24 mouse cellular contexts compared by ENCODE assay signal in the genomic region with DNA sequence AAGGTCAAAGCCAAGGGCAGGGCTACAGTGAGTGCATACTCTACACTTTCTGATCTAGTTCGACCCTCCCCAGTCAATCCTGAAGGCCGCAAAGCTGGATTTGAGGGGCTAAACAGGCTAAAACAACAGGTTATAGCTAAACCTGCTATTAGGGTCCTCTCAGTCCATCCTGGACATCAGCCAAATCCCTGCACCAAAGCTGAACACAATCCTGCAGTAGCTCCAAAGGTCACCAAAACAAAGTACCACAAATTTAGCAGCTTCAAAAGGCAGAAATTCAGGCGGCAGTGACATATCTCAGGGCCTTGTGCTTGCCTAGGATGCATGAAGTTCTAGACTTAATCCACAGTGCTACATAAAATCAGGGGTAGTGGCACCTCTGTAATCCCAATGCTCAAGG. TPM values are rescaled to one million over a fixed set of nuclear protein-coding genes. Genes with fewer than 3 reads are reported as not detected.
DNase-seq lines count a peak whose midpoint lies in the region; ATAC-seq and TF ChIP-seq lines count a peak whose summit lies in the region.
"Had no signal": no experiment of that assay in that cellular context is flagged by ENCODE, and none has a peak within 500 bp of the region (broad histone marks: within the 10 kb centered on the region; RNA-seq: fewer than 3 reads in every experiment).

No protein-coding gene starts in this region.

- H3K4me2 ChIP-seq in heart, embryonic 16.5 days (ENCODE audit: low read depth, low read length), result no peak overlapping the region
- no peak overlapping the region for H3K4me2 ChIP-seq in liver, postnatal 0 days (ENCODE audit: low read depth, low read length)
- H3K4me2 ChIP-seq in liver, embryonic 11.5 days, result no peak overlapping the region
- H3K4me2 ChIP-seq: embryonic facial prominence, embryonic 15.5 days; forebrain, embryonic 15.5 days; hindbrain, embryonic 15.5 days; lung, embryonic 15.5 days; midbrain, embryonic 13.5 days; stomach, embryonic 15.5 days had no signal

- H3K36me3 ChIP-seq in heart, embryonic 10.5 days, result peaks cover 22% of the 10 kb centered on the region
- peaks cover 3% of the 10 kb centered on the region; the same call in 1 of the 2 replicates for H3K36me3 ChIP-seq in heart, embryonic 16.5 days (ENCODE audit: control insufficient read depth, insufficient read depth)
- no peaks in the 10 kb centered on the region for H3K36me3 ChIP-seq in liver, postnatal 0 days (replicated peaks; ENCODE audit: insufficient read depth, low read length)
- no peaks in the 10 kb centered on the region for H3K36me3 ChIP-seq in liver, embryonic 11.5 days (ENCODE audit: control insufficient read depth, insufficient read depth, low read length)
- H3K36me3 ChIP-seq: embryonic facial prominence, embryonic 15.5 days; forebrain, embryonic 15.5 days; hindbrain, embryonic 15.5 days; lung, embryonic 15.5 days; midbrain, embryonic 13.5 days; stomach, embryonic 15.5 days had no signal

- no peaks in the 10 kb centered on the region for H3K9me3 ChIP-seq in heart, embryonic 10.5 days
- H3K9me3 ChIP-seq in heart, embryonic 16.5 days (replicated peaks; ENCODE audit: control insufficient read depth, low read length), result no peaks in the 10 kb centered on the region
- no peaks in the 10 kb centered on the region for H3K9me3 ChIP-seq in liver, postnatal 0 days (ENCODE audit: low read length)
- H3K9me3 ChIP-seq in liver, embryonic 11.5 days (ENCODE audit: control insufficient read depth, low read length), result no peaks in the 10 kb centered on the region
- H3K9me3 ChIP-seq: embryonic facial prominence, embryonic 15.5 days; forebrain, embryonic 15.5 days; hindbrain, embryonic 15.5 days; lung, embryonic 15.5 days; megakaryocyte, embryonic 14.5 days; midbrain, embryonic 13.5 days; stomach, embryonic 15.5 days had no signal

- DNase-seq in heart, embryonic 10.5 days (ENCODE audit: low spot score), result no peak
- no peak for DNase-seq in heart, adult 8-10 months (ENCODE audit: low spot score)
- no peak for DNase-seq in heart, adult 9 months (ENCODE audit: low spot score in 2 of 2)
- DNase-seq in liver, postnatal 0 days, result no peak
- no peak for DNase-seq in liver, embryonic 11.5 days (ENCODE audit: low spot score)
- DNase-seq: adrenal gland, postnatal 36 days; cerebellum, adult 11 months; cerebellum, adult 9-11 months; gastrocnemius, postnatal 10 days; lung, postnatal 36 days; thymus, adult 2 months; thymus, postnatal 4 days had no signal

- WGBS in heart, embryonic 10.5 days, result 73% methylated on average over 3 of the region's 3 CpGs
- WGBS in heart, embryonic 16.5 days, result 64% methylated on average over 3 of the region's 3 CpGs
- WGBS in liver, postnatal 0 days (ENCODE audit: insufficient replicate concordance), result 60% methylated on average over 3 of the region's 3 CpGs
- 86% methylated on average over 3 of the region's 3 CpGs for WGBS in liver, embryonic 11.5 days

- no peaks in the 10 kb centered on the region for H3K27me3 ChIP-seq in heart, embryonic 10.5 days (ENCODE audit: insufficient read depth, poor library complexity, severe bottlenecking)
- H3K27me3 ChIP-seq in heart, embryonic 16.5 days (ENCODE audit: control insufficient read depth, insufficient read depth, low read length), result no peaks in the 10 kb centered on the region
- H3K27me3 ChIP-seq in liver, postnatal 0 days (ENCODE audit: insufficient read depth, low read length), result no peaks in the 10 kb centered on the region
- H3K27me3 ChIP-seq in liver, embryonic 11.5 days (replicated peaks; ENCODE audit: control insufficient read depth, insufficient read depth, low read length), result no peaks in the 10 kb centered on the region
- H3K27me3 ChIP-seq: embryonic facial prominence, embryonic 15.5 days; forebrain, embryonic 15.5 days; hindbrain, embryonic 15.5 days; lung, embryonic 15.5 days; megakaryocyte, embryonic 14.5 days; midbrain, embryonic 13.5 days; stomach, embryonic 15.5 days had no signal

- H3K4me3 ChIP-seq in heart, embryonic 10.5 days, result no peak overlapping the region
- no peak overlapping the region for H3K4me3 ChIP-seq in heart, embryonic 16.5 days (ENCODE audit: low read length)
- H3K4me3 ChIP-seq in liver, postnatal 0 days (ENCODE audit: low read depth, low read length), result no peak overlapping the region
- H3K4me3 ChIP-seq in liver, embryonic 11.5 days (ENCODE audit: low read depth, low read length), result no peak overlapping the region
- H3K4me3 ChIP-seq: embryonic facial prominence, embryonic 15.5 days; forebrain, embryonic 15.5 days; hindbrain, embryonic 15.5 days; left cerebral cortex, adult 2 months; lung, embryonic 15.5 days; megakaryocyte, embryonic 14.5 days; midbrain, embryonic 13.5 days; stomach, embryonic 15.5 days had no signal

- ATAC-seq in heart, embryonic 16.5 days (replicated peaks; ENCODE audit: extremely low read depth, insufficient read depth, low FRiP score), result no peak
- ATAC-seq in liver, postnatal 0 days, result peak; percentile 43; the same call in 1 of the 2 replicates
- ATAC-seq in liver, embryonic 11.5 days (replicated peaks; ENCODE audit: low FRiP score), result no peak
- ATAC-seq in activated CD4-positive, CD25-positive, alpha-beta regulatory T cell, adult 4 months, result no peak
- ATAC-seq: CD4-positive, CD25-positive, alpha-beta regulatory T cell, adult 4 months; forebrain, embryonic 15.5 days; midbrain, embryonic 13.5 days had no signal

- H3K4me1 ChIP-seq in heart, embryonic 10.5 days, result peaks cover 26% of the 10 kb centered on the region; the same call in 1 of the 2 replicates
- H3K4me1 ChIP-seq in heart, embryonic 16.5 days (ENCODE audit: control insufficient read depth, insufficient read depth, low read length), result peaks cover 24% of the 10 kb centered on the region
- H3K4me1 ChIP-seq in liver, postnatal 0 days (ENCODE audit: insufficient read depth), result no peaks in the 10 kb centered on the region; the same call in none of the 2 replicates
- H3K4me1 ChIP-seq in liver, embryonic 11.5 days (replicated peaks; ENCODE audit: control insufficient read depth, insufficient read depth, low read length), result no peaks in the 10 kb centered on the region
- H3K4me1 ChIP-seq: embryonic facial prominence, embryonic 15.5 days; forebrain, embryonic 15.5 days; hindbrain, embryonic 15.5 days; lung, embryonic 15.5 days; midbrain, embryonic 13.5 days; stomach, embryonic 15.5 days had no signal

- TF ChIP-seq EP300 in liver, postnatal 0 days (IDR thresholded peaks at IDR 0.05; ENCODE audit: low read depth), result no peak

- H3K27ac ChIP-seq in heart, embryonic 10.5 days, result peak overlapping the region; percentile 69; the same call in 1 of the 2 replicates
- peak overlapping the region; percentile 58 for H3K27ac ChIP-seq in heart, embryonic 16.5 days (ENCODE audit: low read length)
- H3K27ac ChIP-seq in liver, postnatal 0 days (ENCODE audit: low read depth), result 0 out of 2 replicates have a peak overlapping the region, but pooled peaks have one; percentile 11
- H3K27ac ChIP-seq in liver, embryonic 11.5 days (ENCODE audit: low read depth, low read length), result no peak overlapping the region
- H3K27ac ChIP-seq: embryonic facial prominence, embryonic 15.5 days; forebrain, embryonic 15.5 days; hindbrain, embryonic 15.5 days; left cerebral cortex, adult 2 months; liver, embryonic 14.5 days; lung, embryonic 15.5 days; midbrain, embryonic 13.5 days; stomach, embryonic 15.5 days had no signal

- H3K9ac ChIP-seq in heart, embryonic 16.5 days (ENCODE audit: low read length), result 0 out of 2 replicates have a peak overlapping the region, but pooled peaks have one; percentile 34
- H3K9ac ChIP-seq in liver, postnatal 0 days (replicated peaks), result no peak overlapping the region
- no peak overlapping the region for H3K9ac ChIP-seq in liver, embryonic 11.5 days (ENCODE audit: low read depth, low read length)
- H3K9ac ChIP-seq: embryonic facial prominence, embryonic 15.5 days; forebrain, embryonic 15.5 days; hindbrain, embryonic 15.5 days; liver, embryonic 14.5 days; lung, embryonic 15.5 days; midbrain, embryonic 13.5 days; stomach, embryonic 15.5 days had no signal

- TF ChIP-seq CTCF in liver, postnatal 0 days (IDR thresholded peaks at IDR 0.05; ENCODE audit: low read depth), result no peak

RNA-seq across cellular contexts. Expression of a gene that starts 35.4 kb away (rescaled TPM):
- 87.3 and 201 TPM in 2 replicates for polyA plus RNA-seq in heart, embryonic 10.5 days (2016; fragmentation: Nextera tagmentation; extraction: Ambion mirVana)
- 100 to 1,000 TPM; 705 to 904 (median 868) TPM for total RNA-seq in heart, adult 8-10 months (2022)
- polyA plus RNA-seq in heart, embryonic 16.5 days (2015; fragmentation: Nextera tagmentation; extraction: Ambion mirVana), result 280 and 289 TPM in 2 replicates
- polyA plus RNA-seq in liver, postnatal 0 days (2015; fragmentation: Nextera tagmentation; extraction: Ambion mirVana), result 1.00 and 3.0 TPM in 2 replicates
- polyA plus RNA-seq in liver, embryonic 11.5 days (2014; fragmentation: Nextera tagmentation; extraction: Ambion mirVana), result 8.7 and 8.8 TPM in 2 replicates
- 1 to 10 TPM in 1 of 2 experiments, under 1 TPM in 1; 0.20 to 1.9 TPM for polyA plus RNA-seq in activated CD4-positive, CD25-positive, alpha-beta regulatory T cell, adult 4 months (2017; shearing (Covaris generic))

RNA-seq across cellular contexts. Expression of a gene that starts 53.5 kb away (rescaled TPM):
- polyA plus RNA-seq in heart, embryonic 10.5 days (2016; fragmentation: Nextera tagmentation; extraction: Ambion mirVana), result 9.5 and 17.5 TPM in 2 replicates
- total RNA-seq in heart, adult 8-10 months (2022), result 1 to 10 TPM; 2.8 to 6.2 (median 3.6) TPM
- 5.6 and 8.1 TPM in 2 replicates for polyA plus RNA-seq in heart, embryonic 16.5 days (2015; fragmentation: Nextera tagmentation; extraction: Ambion mirVana)
- 3.9 and 5.6 TPM in 2 replicates for polyA plus RNA-seq in liver, postnatal 0 days (2015; fragmentation: Nextera tagmentation; extraction: Ambion mirVana)
- 23.3 and 25.1 TPM in 2 replicates for polyA plus RNA-seq in liver, embryonic 11.5 days (2014; fragmentation: Nextera tagmentation; extraction: Ambion mirVana)
- 1 to 10 TPM; 4.1 to 6.2 TPM for polyA plus RNA-seq in activated CD4-positive, CD25-positive, alpha-beta regulatory T cell, adult 4 months (2017; shearing (Covaris generic))
